Mouse (Mus musculus): ENCODE data around the gene 6430548M08Rik.

Gene 6430548M08Rik

DNA sequence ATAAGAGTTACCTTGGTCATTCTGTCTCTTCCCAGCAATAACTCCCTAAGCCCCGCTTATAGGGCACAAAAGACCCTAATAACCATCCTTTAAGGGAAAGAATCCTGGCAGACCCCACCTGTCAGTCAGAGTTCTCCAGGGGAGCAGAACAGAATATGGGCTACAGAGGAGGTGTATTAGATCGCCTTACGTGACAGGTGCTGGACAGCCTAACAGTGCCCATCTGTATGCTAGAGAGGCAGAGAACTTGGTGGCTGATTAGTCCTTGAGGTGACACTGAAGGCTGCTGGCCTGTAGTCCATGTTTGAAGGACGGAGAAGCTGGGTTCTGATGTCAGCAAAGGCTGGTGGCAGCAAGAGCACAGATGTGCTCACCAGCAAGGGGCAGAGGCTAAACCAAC is 3.0 kb upstream of the 6430548M08Rik start:
- DNase-seq, result no peak

DNA sequence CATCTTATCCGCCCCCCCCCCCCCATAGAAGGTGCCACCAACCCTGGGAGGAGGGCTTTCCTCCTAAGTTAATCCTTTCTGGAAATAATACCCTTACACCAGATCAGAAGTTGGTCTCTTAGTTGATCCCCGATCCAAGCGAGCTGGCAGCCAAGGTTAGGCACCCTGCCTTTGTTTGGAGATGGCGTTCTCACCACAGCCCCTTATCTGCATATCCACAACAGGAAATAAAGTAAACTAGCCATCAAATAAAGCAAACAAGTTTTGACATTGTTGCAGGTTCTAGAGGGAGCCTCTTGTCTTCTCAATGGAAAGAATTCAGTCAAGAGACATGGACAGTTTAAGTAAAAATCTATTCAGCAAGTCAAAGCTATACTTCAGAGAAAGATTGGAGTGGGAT is 2.6 kb upstream of the 6430548M08Rik start:
- DNase-seq, result no peak

DNA sequence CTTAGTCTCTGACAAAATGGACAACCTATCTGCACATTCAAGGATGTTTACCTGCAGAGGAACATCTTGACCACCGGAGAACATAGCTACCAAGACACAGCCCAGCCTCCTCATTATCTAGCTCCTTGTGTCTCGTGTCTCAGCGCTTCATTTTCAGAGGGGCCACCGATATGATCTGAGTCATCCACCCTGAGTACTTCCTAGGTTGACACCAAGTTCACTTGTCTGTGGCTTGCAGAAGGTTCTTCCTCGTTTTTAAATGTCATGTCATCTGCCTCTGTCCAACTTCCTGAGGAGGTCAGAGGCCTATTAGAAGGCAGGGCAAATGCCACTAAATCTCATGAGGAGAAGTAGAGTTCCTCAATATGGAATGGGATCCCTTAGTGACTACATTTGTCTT is 1.4 kb upstream of the 6430548M08Rik start:
- DNase-seq, result no peak

DNA sequence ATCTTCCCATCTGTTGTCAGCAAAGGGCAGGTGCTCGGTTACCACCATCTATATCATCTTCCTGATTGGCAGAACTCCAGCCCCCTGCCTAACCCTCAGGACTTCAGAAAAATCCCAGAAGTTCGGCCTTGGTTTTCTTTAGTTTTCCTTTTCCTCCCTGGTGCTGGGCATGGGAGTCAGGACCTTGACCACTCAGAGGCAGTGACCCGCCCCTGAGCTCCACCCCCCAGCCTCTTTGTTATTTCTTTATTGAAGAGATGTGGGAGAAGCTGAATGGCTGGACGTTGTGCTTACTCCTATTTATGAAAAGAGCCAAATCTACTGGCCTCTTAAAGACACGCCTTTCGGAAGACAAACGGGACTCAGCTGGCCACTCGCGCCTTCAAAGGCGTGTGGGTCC is 646 bp upstream of the 6430548M08Rik start:
- DNase-seq, result no peak

DNA sequence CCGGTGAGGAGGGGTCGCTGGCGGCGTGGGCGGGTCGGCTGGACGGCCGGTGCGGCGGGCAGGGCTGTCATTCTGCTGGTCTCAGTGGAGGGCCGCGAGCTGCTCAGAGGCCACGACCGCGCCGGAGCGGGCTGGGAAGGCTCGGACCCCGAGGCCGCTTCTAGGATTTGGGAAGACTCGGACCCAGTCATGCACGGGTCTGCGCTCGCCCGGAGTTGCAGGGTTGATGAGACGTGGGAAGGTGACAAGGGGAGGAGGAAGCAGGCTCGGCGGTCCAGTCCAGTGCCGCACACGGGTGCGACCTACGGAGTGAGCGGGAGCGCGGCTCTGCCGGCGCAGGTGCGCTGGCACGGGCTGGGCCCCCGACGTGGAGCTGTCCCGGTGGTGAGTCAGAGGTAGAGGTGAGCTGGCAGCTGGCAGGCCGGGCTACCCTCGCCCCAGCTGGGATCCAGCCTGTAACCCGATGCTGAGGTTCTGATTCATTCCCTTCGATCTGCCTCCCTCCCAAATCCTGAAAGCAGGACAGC is 426 bp downstream of the 6430548M08Rik start:
- DNase-seq, result no peak

DNA sequence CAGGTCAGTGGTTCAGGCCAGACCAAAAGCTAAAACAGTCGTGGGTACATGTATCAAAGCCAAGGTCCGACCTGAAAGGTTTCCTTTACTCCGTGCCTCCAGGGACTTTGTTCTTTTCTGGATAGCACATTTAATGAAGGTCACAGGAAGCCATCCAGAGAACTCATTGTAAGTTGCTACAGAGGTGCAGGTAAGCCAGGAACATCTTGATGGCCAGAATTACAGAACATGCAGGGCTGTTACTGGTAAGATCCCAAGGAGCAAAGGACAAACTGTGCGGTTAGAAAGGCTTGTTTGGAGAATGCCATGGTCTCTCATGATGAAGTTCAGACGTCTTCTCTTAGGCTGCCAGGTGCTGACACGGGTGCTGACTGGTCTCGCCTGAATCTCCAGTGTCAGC is 2.6 kb downstream of the 6430548M08Rik start:
- DNase-seq, result no peak

DNA sequence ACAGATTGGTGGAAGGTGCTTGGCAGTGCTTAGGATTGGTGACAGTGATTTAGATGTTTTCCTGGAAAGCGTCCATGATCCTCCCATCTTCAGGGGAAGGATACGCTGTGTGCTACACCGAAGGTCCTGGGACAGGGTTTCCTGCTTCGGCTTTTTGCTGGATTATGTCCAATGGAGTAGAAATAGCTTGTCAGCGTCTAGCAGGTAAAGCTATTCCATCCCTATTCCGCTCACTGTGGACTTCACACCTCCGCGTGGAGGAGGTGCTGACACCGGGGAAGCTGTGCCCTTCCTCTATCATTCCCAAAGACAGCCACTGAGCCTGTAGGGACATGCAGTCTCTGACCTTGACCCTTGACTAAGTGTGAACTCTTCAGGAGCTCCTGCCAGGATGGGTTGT is 4.2 kb downstream of the 6430548M08Rik start:
- no peak for DNase-seq

DNA sequence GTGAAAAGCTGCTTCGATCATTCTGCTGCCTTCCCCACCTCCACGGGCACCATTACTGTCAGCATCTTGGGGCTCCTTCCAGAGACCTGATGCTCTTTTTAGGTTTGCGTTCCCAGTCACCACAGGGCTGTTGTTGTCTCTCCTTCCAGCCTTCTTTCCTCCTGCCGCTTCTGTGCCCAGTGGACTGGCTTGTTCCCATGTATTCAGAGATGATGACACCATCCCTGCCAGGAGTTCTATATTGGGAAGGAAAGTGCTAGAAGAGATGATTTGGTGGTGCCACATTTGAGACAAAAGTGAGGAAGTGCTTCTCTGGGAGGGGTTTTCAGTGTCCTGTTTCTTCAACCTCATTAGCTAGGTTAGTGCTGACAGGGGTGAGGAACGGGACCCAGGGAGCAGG is 4.9 kb downstream of the 6430548M08Rik start:
- no peak for DNase-seq

DNA sequence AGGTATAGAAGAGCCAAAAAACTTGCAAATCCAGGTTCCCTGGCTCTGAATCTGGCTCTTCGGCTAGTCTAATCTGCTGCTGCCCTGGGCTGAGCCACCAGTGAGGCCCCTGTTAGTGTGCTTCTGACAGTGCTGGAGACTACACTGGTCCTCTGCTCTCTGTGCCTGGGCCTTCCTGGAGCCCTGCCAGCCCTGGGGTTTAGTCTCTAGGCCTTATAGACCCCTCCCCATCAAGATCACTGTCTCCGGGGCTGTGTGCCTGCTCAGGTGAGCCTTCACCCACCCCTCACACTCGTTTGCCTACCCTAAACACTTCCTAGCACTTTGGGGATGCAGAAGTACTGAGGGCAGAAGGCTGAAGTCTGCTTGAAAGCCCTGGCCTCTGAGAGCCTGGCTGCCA is 5.5 kb downstream of the 6430548M08Rik start:
- peak; percentile 41 for DNase-seq

DNA sequence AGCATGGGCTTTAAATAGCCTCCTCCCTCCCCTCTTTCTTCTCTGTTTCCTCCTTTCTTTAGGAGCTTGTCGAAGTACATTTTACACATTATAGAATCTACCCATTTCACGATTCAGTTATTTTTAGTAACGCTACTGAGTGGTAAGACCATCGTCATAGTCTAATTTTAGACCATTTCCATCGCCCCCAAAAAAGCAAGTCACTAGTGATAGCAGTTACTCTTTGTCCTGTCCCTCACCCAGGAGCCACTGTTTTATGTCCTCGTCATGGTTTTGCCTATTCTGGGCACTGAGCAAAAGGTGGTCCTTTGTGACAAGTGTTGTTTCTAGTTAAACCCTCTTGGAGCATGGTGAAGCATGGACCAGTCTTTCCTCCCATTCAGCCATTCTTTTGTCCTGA is 6.0 kb downstream of the 6430548M08Rik start:
- DNase-seq, result no peak

DNA sequence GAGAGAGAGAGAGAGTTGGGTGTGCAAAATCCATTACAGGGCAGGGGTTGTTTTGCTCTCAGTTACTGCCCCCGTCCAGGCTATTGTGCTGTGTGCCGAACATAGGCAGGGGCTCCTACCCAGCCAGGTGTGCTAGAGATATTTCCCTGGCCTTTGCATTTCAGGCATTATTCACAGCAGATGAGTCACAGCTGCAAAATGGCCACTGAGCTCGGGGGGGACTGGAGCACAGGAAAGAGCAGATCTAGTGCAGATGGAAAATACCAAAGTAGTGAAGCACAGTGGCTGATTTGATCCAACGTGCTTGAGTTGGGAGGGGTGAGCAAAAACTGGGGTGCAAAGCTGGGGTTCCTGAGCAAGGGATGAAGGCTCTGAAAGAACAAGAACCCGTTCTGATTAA is 7.0 kb downstream of the 6430548M08Rik start:
- DNase-seq, result no peak

DNA sequence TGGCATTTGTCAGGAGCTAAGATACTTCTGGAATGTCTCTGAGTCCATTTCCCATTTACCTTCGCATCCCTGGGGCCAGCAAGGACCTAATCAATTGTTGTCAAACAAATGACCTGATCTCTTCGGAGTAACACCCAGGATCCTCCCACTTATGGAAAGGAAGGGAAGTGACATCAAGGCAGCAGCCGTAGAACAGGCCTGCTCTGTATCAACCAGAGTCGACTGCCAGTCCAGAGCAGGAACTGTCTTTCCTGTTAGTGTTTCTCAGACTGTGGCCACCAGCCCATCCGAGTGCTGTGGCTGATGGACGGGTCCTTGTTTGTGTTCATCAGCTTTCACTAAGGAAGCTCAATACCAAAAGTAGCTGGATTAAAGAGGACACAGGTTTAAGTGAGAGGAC is 10.3 kb downstream of the 6430548M08Rik start:
- DNase-seq, result no peak

DNA sequence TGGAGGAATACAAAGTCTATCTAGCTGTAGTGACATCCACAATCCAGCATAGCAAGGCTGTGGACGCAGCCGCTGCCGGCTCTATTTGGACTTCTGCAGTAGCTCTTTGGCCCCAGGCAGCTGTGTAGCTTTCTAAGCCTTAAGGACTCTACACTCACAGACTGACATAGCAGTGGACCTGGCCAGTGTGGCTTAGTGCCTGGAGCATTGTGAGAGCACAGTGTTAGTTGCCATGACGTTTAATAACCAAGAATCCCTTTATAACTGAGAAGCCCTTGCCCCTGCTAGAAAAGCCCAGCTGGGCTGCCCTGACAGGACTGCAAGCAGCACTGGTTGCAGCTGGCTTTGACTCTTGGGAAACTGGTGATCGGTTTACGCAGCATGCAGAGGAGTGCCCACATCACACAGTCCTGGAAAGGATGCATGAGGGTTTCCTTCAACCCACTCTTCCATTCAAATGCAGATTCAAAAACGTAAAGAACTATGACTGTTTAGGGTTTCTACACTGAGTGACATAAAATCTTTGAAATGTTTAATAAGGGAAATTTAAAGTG is 11.0 kb downstream of the 6430548M08Rik start:
- DNase-seq, result no peak

DNA sequence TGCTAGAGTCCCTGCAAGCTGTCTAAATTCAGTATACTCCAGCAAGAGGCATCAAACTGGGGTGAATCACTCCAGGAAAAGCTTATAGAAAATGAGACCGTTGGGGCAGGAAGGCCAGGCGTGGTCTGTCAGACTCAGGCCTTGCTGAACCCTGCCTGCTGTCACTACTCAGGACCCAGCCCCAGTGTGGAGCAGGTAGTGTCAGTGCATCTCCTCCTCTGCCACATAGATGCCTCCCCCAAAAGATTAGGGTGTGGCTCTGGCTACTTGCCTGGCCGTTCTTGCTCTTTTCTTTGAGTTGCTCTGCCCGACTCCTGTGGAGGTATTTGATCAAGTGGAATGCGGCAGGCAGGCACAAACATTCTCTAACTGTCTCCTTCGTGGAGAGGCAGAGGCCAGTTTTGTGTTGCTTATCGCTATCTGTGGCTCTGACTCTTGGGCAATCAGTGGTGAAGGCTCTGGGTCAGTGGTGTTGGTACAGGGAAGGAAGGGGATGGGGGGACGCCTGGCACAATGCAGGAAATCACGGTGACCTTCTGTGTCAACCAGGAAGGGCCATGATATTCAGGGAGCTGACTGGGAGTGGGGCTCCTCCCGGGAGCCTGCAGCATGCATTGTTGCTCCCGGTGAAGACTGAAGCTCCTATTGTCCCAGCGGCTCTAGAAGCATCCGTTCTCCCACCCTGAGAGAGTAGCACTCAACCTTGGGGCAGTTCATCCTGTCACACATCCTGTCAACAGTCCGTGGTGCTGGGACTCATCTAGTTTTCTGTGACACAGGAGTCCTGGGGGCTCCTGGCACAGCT is 12.6 kb downstream of the 6430548M08Rik start:
- no peak for DNase-seq

DNA sequence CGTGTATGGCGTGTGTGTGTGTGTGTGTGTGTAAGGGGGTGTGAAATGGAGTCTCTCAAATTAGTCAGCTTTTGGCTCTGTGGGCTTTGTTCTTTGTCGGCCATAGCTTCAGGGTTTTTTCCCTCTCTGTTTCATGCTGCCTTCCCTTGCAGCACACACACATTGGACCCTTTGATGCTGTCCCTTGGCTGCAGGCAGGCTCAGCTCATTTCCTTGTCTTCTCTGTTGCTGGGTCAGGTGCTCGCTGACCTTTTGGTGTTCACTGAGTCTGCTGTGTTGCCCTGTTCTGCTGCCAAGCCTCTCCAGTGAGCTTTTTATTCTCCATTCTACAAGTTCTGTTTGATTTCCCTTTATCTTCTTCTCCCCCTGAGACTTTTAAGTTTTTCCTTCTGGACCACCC is 15.6 kb downstream of the 6430548M08Rik start:
- no peak for DNase-seq

DNA sequence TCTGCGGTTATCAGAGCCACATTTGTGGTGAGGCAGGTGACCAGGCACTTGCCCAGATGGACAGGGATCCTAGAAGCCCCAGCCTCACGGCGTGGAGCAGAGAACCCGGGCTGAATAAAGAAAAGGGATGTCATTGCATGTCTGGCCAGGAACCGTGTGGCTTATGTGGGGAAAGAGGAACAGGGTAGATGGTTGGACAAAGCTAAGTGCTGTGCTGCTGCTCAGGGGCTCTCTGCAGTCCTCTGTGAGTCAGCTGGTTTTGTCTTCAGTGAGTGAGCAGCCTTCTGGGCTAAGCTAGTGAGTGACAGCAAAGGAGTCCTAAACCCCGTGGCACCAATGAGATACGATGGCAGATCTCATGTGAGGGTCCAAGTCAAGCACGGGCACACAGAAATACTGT is 17.2 kb downstream of the 6430548M08Rik start:
- DNase-seq, result no peak

DNA sequence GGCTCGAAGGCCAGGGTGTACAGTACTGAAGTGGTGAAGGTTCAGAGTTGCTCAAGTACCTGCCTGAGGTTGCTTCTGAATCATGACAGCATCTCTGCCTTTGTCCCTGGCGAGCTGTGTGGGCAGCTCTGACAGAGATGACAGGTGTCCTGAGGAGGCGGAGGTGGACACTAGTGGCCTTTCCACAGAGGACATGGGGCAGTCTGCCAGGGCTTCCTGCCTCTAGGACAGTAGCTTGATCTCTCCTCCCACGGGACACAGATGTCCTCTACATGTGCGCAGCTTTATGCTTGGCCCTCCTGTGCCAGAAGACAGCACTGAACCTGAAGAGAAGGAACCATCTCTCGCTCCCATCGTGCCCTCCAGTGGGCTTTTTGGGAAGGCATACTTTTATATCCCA is 19.2 kb downstream of the 6430548M08Rik start:
- no peak for DNase-seq

DNA sequence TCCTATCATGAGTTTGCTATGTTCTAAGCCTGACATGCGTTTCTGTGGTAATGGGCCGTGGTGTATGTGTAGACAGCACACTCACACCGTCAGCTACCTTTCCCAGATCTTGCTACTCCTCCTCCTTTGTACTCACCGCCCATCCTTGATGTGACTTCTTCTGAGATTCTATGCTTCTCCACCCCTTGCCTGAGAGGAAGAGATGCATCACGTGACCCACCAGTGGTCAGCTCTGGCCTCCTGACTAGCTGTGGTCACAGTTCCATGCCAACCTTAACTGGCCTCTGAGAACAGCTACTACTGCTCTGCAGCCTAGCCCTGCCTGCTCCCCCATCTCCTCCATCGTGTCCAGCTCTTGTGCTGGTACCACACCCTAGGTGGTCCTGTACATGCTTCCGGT is 21.7 kb downstream of the 6430548M08Rik start:
- DNase-seq, result no peak

DNA sequence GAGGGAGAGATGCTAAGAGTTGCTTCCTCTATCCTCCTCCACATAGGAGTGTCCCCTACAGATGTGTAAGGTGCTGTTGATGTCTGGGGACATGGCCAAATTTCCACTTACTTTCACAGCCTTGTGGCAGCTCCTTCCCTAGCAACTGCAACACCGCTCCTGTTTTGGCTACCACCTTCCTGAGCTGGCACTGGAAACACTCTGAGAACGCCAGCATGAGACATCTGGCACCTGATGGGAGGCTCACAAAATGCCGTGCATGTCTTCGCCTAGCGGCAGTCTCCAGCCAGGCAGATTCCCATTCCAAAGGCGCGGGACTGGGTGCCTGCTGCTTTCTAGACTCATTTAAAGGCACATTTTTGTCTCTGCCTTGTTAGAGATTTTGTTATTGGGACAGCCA is 22.7 kb downstream of the 6430548M08Rik start:
- DNase-seq, result peak; percentile 64

DNA sequence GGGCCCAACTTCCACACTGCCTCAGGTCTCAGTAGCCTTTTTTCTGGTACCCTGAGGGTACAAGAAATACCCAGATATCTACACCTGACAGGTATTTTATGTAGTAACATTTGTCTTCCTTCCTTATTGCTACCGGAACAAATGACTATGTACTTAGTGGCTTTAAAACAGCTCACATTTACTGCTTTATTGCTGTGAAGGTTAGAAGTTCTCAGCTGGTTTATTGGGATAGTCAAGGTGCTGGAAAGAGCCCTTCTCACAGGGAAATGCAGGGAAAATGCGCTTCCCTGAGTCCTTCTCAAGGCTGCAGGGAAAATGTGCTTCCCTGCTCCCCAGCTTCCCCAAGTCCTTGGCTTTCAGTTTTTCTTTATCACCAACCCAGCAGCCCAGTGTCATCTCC is 25.0 kb downstream of the 6430548M08Rik start:
- no peak for DNase-seq

DNA sequence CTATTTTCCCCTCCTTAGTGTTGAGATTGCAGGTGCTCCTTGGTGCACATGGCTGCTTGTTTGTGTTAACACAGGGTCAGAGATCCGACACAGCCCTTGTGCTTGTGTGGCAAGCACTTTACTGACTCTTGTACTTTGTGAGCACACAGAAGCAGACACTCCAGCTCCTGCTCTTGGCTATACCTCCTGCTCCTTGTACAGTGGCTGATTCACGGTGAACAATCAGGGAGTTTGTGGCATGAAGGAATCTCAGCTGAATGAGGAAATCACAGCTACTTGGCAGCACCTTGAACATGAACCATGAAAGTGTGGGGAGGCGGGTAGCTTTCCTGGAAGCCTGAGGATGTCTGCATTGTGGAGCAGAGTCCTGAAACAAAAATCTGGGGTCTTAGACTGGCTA is 26.8 kb downstream of the 6430548M08Rik start:
- no peak for DNase-seq

DNA sequence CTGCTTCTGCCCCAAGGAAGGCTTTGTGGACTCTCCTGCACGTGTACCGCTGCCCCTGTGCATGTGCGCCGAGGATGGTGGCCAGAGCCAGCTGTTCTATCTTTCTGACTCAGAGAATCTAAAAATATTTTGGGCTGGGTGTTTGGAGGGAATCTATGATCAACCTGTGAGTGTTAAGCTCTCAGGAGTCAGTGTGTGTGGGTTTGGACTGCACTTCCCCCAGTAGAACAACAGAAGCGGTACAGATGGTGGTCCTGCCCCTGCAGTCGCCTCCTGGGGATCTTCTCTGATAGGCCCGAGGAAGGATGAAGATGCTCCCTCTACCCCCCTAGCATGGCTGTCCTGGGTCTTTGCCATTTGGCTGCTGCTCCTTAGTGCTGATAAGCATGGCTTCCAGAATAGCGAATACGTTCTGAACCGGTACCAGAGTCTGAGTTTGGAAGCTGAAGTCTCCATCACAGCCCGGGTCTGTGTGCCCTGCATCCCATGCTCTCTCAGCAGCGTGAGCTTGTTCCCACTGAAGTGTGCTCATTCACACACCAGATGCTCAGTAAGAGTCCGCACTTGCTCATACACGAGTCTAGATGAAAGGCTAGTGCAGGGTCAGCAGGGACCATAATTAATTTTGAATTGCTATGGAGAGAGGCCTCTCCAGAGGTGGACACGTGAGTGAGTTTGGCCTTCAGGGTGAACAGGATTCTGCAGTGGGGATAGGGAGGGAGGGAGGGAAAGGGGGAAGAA is 30.1 kb downstream of the 6430548M08Rik start:
- peak; percentile 55 for DNase-seq

DNA sequence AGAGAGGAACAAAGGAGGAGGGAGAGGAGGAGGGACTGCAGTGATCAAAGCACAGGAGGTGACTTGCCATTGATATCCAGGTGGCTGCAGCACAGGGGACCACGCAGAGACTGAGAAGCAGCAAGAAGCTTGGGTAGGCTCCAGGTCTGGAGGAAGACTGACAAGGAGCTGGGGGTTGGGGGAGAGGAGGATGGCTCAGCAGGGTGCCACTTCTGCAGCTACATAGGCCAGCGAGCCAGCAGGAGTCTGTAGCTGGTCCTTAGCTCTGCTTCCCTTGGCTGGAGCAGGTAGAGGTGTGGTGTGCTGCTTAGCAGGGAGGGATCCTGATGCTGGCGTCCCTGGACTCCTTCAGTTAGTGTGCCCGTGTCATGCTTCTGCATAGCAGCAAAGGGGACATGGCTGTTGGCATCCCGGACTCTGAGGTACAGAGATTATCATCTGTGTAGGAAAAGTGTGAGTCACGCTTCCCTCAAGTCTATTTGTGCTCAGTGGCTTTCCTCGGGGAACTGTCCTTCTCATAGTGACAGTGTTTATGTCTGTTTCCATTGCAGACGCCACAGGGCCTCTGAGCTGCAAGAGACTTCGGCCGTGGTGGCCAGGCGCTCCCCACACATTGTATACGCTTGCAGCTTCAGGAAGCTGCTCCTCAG is 30.8 kb downstream of the 6430548M08Rik start:
- no peak for DNase-seq

Data from right cerebral cortex, postnatal 14 days (tissue).